Mouse (Mus musculus) stomach, postnatal 0 days (tissue): ENCODE measurements around the gene Akr1c12. TPM values are rescaled to one million over a fixed set of nuclear protein-coding genes. Genes with fewer than 3 reads are reported as not detected.

Source experiments
- ATAC-seq: fragments of 200-750 bp; cut with Nextera tagmentation; 2 replicates; pipeline ENCODE4 v1.8.0; 2017; ENCODE audit not compliant: low FRiP score, low TSS enrichment
- DNase-seq: peaks from one replicate; pipeline ENCODE4 v3.0.0-alpha.2; 2016; ENCODE audit warnings: low spot score
- H3K27ac ChIP-seq: fragments of 300-500 bp; sonication (generic); replicated peaks from 2 replicates; pipeline ENCODE4 v1.5.1; 2014; ENCODE audit warnings: mild to moderate bottlenecking, control low read depth
- H3K27me3 ChIP-seq: fragments of 300-500 bp; sonication (generic); 2 replicates; pipeline ENCODE4 v1.6.1; 2014; ENCODE audit warnings: low read length; ENCODE audit not compliant: control insufficient read depth, insufficient read depth
- H3K36me3 ChIP-seq: fragments of 300-500 bp; sonication (generic); 2 replicates; pipeline ENCODE4 v1.6.1; 2014; ENCODE audit warnings: low read length, mixed read lengths; ENCODE audit not compliant: control insufficient read depth, insufficient read depth
- H3K4me1 ChIP-seq: fragments of 300-500 bp; sonication (generic); replicated peaks from 2 replicates; pipeline ENCODE4 v1.6.1; 2014; ENCODE audit warnings: antibody characterized with exemption; ENCODE audit not compliant: control insufficient read depth, insufficient read depth
- H3K4me2 ChIP-seq: fragments of 300-500 bp; sonication (generic); replicated peaks from 2 replicates; pipeline ENCODE4 v1.6.1; 2014; ENCODE audit warnings: low read depth, mild to moderate bottlenecking, control low read depth, moderate library complexity
- H3K4me3 ChIP-seq: fragments of 300-500 bp; sonication (generic); 2 replicates; pipeline ENCODE4 v1.5.1; 2014; ENCODE audit warnings: low read depth, low read length, control low read depth
- H3K9ac ChIP-seq: fragments of 300-500 bp; sonication (generic); 2 replicates; pipeline ENCODE4 v1.6.1; 2014; ENCODE audit warnings: mild to moderate bottlenecking, low read length, control low read depth, mixed read lengths
- H3K9me3 ChIP-seq: fragments of 300-500 bp; sonication (generic); 2 replicates; pipeline ENCODE4 v1.6.1; 2016; ENCODE audit warnings: low read length; ENCODE audit not compliant: control insufficient read depth
- CTCF ChIP-seq: IDR thresholded peaks from 2 replicates; pipeline ENCODE4 v1.5.1; 2016; ENCODE audit warnings: antibody characterized with exemption, low read depth, mild to moderate bottlenecking, moderate library complexity
- EP300 ChIP-seq: optimal IDR thresholded peaks from 2 replicates; pipeline ENCODE3; 2016; ENCODE audit warnings: antibody characterized with exemption
- WGBS: fragments of 180-500 bp; shearing (Covaris S2); extraction: QIAGEN DNeasy Blood & Tissue Kit; methylation state at CpG from one replicate; pipeline ENCODE4 v1.1.7; 2014; 5-methylcytosine and 5-hydroxymethylcytosine counted together
- polyA plus RNA-seq: library from polyadenylated mRNA; unstranded; fragments of >200 nt; fragmentation: Nextera tagmentation; extraction: Ambion mirVana; gene quantifications from 2 replicates; pipeline ENCODE4 v1.2.1, GENCODE M21; 2015

The Akr1c12 gene
- 76.1 and 81.8 TPM in 2 replicates for polyA plus RNA-seq

- no peak within 1 kb of the TSS for H3K9ac ChIP-seq
- H3K4me2 ChIP-seq = peak within 1 kb of the TSS; percentile 40
- peak within 1 kb of the TSS; percentile 61; the same call in 1 of the 2 replicates for H3K27ac ChIP-seq
Measured at GRCm38 (mm10) chr13:4279284-4279683, at the start of gene Akr1c12. Gene Akr1c12, minus strand, starts transcription at chr13:4279433.

GRCm38 (mm10) chr13:4318773-4319172 is 39.5 kb upstream of the Akr1c12 start:
- Histone ChIP-seq H3K9me3 (no peaks in the 10 kb centered on the region), H3K4me3 (no peak overlapping the region), H3K27me3 (no peaks in the 10 kb centered on the region), H3K4me1 (no peaks in the 10 kb centered on the region), H3K9ac (no peak overlapping the region), H3K27ac (no peak overlapping the region), H3K36me3 (no peaks in the 10 kb centered on the region), H3K4me2 (no peak overlapping the region)
- DNase-seq (no peak), ATAC-seq (no peak)
- no peak for TF ChIP-seq CTCF
- TF ChIP-seq EP300 = no peak
- 83% methylated on average over 2 of the region's 2 CpGs for whole genome bisulfite sequencing

More at GRCm38 (mm10) chr13:4279284-4279683, at the start of gene Akr1c12:
- H3K27me3 ChIP-seq = no peaks in the 10 kb centered on the region
- TF ChIP-seq CTCF (no peak), EP300 (no peak)
- DNase-seq = peak; percentile 42
- H3K4me1 ChIP-seq = no peaks in the 10 kb centered on the region
- 23% methylated on average over 4 of the region's 4 CpGs for WGBS
- peak; percentile 98 for ATAC-seq
- peak within 1 kb of the TSS; percentile 27 for H3K4me3 ChIP-seq
- H3K9me3 ChIP-seq = no peaks in the 10 kb centered on the region
- H3K36me3 ChIP-seq = no peaks in the 10 kb centered on the region

DNA sequence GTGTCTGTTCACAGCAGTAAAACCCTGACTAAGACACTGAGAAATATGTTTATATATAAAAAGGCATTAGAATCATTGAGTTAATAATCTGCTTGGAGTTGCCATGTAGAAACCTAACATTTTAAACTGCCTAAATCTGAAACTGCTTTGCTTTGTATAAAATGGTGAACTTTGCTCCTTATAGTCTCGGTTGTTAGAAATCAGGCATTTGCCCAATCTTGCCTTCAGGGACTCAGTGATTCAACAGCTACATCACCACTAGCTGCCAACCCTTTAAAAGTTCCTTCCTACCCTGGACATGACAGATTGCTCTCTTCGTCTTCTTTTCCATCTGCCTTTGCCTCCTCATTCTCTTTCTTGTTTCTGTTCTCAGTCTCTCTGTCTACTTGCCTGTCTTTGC is 34.7 kb upstream of the Akr1c12 start:
- H3K9ac ChIP-seq = no peak overlapping the region
- DNase-seq (no peak), ATAC-seq (no peak)
- H3K4me3 ChIP-seq = no peak overlapping the region
- no peak overlapping the region for H3K4me2 ChIP-seq
- H3K36me3 ChIP-seq = no peaks in the 10 kb centered on the region
- H3K9me3 ChIP-seq = no peaks in the 10 kb centered on the region
- no peak overlapping the region for H3K27ac ChIP-seq
- WGBS = 54% methylated on average over 2 of the region's 2 CpGs
- H3K27me3 ChIP-seq = no peaks in the 10 kb centered on the region
- no peak for TF ChIP-seq EP300
- no peak for TF ChIP-seq CTCF
- H3K4me1 ChIP-seq = no peaks in the 10 kb centered on the region

GRCm38 (mm10) chr13:4304861-4305565 is 25.8 kb upstream of the Akr1c12 start:
- Histone ChIP-seq H3K27me3 (no peaks in the 10 kb centered on the region), H3K4me3 (no peak overlapping the region), H3K27ac (no peak overlapping the region), H3K9ac (no peak overlapping the region), H3K4me2 (no peak overlapping the region), H3K36me3 (no peaks in the 10 kb centered on the region), H3K9me3 (no peaks in the 10 kb centered on the region), H3K4me1 (no peaks in the 10 kb centered on the region)
- TF ChIP-seq EP300 = no peak
- TF ChIP-seq CTCF = no peak
- no peak for ATAC-seq
- DNase-seq = no peak
- 54% methylated on average over 2 of the region's 2 CpGs for WGBS

- TF ChIP-seq EP300 = no peak
- H3K4me1 ChIP-seq = no peaks in the 10 kb centered on the region
- no peaks in the 10 kb centered on the region for H3K36me3 ChIP-seq
- no peaks in the 10 kb centered on the region for H3K27me3 ChIP-seq
- no peak overlapping the region for H3K27ac ChIP-seq
- ATAC-seq (no peak), DNase-seq (no peak)
- no peak overlapping the region for H3K4me3 ChIP-seq
- H3K9me3 ChIP-seq = no peaks in the 10 kb centered on the region
- no peak overlapping the region for H3K4me2 ChIP-seq
- 89% methylated on average over 4 of the region's 4 CpGs for WGBS
- H3K9ac ChIP-seq = no peak overlapping the region
Measured at GRCm38 (mm10) chr13:4296991-4297390, 17.8 kb upstream of the Akr1c12 start.

GRCm38 (mm10) chr13:4281471-4282412 is 2.5 kb upstream of the Akr1c12 start:
- ATAC-seq = no peak
- Histone ChIP-seq H3K4me1 (no peaks in the 10 kb centered on the region), H3K27me3 (no peaks in the 10 kb centered on the region), H3K36me3 (no peaks in the 10 kb centered on the region), H3K9me3 (no peaks in the 10 kb centered on the region), H3K27ac (no peak overlapping the region), H3K4me3 (no peak overlapping the region), H3K4me2 (no peak overlapping the region), H3K9ac (no peak overlapping the region)
- peak; percentile 25 for DNase-seq
- WGBS = 32% methylated on average over 7 of the region's 7 CpGs
- TF ChIP-seq CTCF = peak; percentile 81
- TF ChIP-seq EP300 = no peak
